Mouse (Mus musculus) MN1 (cell line): ENCODE results near the gene Cnih3.

ENCODE experiments used
- DNase-seq: peaks from one replicate; pipeline ENCODE4 v3.0.0-alpha.2; 2016; ENCODE audit warnings: low spot score

Gene Cnih3

GRCm38 (mm10) chr1:181453106-181453505 is 100.7 kb downstream of the Cnih3 start:
- no peak for DNase-seq

DNA sequence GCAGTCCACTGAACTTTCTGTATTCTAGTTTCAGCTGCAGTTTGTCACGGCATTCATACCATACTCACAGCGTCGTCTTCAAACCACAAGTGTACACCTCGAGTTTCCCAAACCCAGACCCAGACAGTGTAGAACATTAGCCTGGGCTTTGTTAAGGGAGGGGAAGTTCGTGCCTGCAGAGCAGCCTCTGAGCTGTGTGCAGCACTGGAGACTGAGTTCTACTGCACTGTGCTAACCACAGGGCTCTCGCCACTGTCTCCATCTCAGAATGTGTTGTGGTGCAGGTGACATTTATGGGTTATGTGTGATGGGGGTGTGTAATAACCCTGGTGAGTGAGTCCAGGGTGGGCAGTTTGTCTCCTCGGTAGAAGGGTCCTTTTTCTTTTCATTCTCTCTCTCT is 104.5 kb downstream of the Cnih3 start:
- DNase-seq: no peak

GRCm38 (mm10) chr1:181459431-181460105 is 107.1 kb downstream of the Cnih3 start:
- DNase-seq: no peak

GRCm38 (mm10) chr1:181460283-181460682 is 107.9 kb downstream of the Cnih3 start:
- DNase-seq: no peak

DNA sequence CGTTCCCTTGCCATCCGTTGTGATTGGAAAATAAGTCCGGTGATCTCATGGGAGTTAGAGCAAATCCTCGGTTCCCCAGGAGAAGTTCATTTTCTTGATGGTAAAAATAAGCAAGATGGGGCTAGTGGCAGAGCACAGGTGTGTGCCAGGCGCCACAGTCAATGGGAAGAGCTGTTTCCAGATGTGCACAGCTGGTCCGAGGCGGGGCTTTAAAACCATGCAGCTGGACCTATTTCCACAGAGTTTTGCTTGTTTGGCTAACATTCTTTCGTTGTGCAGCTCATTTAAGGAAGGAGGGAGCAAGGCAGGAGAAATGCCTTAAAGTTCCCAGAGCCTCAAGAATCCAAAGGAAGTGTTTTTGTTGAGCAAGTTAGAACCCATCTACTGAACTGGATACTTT is 109.1 kb downstream of the Cnih3 start:
- no peak for DNase-seq

DNA sequence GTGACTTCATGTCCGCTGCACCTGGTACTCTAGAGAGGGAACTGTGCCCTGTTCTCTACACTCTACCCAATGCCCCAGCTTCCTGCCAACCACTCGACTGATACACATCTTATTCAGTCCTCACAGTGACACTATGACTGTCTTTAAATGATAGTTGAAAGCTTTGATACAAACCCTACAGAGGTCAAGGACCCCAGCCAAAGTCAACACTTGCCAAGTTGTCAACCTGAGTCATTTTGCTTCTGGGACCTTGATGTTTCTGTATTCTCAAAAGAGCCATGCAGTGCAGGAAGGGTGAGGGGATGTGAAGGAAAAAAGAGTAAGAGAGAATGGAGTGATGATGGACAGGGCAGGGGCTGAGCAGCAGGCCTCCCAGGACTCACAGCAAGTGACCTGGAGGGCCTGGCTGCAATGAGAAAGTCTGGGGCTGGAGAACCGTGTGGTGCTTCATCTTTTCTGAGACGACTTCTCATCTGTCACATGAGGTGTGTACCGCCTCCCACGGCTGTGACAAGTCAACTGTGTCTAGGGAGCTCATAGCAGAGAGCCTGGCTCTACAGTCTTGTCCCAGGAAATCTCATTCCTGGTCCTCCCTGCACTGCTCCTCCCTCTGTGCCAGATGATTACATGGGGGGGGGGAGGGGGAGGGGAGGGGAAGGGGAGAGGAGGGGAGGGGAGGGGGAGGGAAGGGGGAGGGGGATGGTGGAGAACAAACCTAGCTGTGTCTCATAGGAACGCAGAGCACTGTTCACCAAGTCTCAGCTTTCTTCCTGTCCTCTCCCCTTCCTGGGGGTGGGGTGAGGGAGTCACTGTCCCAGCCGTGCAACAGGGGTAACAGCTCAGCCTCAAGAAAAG is 109.8 kb downstream of the Cnih3 start:
- DNase-seq: no peak

DNA sequence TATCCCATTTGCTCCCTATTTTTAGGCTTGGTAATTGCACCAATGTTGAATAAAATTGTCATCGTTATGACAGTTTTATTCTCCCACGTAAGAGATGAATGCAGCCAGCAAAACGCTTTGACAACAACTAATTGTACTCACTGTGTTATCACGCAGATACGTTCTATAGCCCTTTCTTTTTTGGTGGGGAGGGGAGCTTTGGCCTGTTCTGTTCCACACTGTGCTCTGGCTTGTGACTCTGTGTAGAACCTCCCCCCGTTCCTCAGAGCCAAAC is 110.4 kb downstream of the Cnih3 start:
- DNase-seq: no peak

DNA sequence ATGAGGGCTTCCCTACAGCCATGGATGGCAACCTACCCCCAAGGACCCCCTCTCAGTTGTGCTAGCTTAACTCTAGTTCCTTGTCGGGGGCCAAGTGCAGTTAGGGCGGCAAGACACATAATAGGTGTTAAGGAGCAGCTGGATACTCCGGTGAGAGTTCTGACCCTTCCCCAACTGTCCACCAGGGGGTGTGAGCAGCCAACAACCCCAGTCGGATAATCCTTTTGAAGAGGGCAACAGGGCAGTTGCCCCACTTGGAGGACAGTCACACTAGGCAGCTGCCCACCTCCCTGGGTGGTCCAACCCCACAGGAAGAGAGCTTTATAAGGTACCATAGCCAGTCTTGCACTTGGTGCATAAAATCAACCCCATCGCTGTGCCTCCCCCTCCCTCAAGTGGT is 112.6 kb downstream of the Cnih3 start:
- no peak for DNase-seq

DNA sequence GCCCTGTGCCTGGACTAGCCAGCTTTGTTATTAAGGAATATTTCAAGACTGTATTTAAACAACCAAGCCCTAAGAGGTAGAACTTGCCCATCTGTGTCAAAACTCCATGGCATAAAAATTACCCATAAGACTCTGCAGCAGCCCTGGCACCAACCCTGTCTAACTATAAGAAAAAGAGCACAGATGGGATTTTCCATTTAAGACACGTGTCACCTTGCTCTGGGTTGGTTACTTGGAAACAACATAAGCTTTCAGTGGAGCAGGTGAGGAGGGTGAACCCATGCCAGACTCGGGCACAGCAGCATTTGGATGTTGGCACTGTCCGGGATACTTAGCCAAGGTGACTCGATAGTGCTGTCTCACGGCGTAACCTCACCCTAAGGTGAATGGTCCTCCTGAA is 113.6 kb downstream of the Cnih3 start:
- no peak for DNase-seq

DNA sequence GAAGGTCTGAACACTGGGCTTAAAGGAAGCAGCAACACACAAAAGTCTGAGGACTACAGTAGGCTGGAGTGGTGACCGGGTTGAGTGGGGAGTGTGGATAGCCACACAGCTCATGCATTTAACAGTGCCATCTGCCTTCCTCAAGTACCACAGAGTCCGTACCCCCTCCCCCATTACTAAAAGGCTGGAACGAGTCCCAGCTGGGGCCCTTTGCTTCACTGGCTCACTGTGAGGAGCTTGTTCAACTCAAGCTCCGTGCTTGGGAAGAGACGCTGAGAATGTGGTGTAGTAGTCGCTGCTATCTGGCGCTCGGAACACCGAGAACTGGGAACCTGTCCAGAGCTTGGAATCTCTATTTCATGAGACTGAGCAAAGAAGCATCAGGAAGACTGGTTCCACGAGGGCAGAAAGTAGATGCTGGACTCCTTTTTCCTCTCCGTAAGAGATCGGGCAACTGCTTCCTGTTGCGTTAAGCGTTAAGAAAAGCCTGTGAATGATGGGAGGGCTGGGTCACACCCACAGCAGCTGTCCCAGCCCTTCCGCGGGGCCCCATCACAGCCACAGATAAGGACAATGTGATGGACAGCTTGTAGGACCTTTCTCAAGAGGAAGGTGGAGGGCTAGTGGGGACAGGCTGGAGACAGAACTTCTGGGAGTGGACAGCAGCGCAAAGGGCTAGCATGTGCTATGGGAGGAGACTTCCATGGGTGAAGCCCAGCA is 114.3 kb downstream of the Cnih3 start:
- no peak for DNase-seq

DNA sequence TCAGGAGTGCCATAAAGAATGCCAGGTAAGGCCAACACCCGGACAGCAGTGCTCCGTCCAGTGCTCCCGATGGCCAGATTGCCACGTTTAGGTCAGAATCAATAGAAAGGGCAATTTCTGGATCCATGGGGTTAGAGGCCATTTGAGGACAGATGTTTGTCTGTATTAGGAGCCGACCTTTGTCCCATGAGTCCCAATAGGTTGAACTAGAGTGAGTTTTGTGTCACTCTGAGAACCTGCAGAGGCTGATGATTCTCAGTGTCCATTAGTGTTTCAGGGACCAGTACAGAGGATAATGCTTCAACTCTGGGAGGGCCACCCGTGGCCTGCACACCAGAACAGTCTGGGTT is 114.9 kb downstream of the Cnih3 start:
- DNase-seq: no peak

- no peak for DNase-seq
Observed at GRCm38 (mm10) chr1:181469415-181469814, 117.0 kb downstream of the Cnih3 start.

DNA sequence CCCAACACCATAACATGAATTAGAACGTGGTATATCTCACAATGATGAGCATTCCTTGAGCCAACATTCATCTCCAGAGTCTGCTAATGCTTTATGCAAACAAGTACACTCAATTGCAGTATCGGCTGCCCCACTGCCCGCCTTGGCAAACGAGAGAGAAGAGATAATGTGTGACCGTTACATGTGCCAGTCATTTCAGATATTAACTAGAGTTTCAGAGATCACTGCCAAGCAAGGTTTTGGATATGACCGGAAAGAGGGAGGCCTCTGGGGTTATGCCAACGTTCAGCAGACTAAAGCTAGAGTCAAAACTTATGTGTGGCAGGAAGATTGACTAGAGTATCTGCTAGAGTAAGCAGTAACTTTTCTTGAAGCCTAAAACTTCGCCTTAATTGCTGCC is 123.7 kb downstream of the Cnih3 start:
- DNase-seq: no peak

DNA sequence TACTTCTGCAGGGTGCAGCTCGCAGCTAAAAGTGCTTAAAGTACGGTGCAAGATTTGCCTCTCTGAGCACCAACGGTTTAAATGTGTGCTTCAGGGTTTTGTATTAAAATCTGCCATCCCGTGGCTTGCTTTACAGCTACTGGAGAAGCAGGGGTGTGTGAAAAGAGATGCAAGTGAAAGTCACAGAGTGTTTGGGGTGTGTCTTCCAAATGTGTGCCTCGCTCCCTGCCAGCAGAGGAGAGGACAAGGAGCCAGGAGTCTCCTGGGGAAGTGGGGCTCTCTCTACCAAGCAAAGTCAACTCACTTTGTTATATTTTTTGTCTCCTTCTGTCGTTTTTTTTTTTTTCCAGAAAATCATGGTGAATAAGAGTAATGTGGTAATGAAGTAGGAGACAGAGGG is 124.1 kb downstream of the Cnih3 start:
- DNase-seq: no peak

DNA sequence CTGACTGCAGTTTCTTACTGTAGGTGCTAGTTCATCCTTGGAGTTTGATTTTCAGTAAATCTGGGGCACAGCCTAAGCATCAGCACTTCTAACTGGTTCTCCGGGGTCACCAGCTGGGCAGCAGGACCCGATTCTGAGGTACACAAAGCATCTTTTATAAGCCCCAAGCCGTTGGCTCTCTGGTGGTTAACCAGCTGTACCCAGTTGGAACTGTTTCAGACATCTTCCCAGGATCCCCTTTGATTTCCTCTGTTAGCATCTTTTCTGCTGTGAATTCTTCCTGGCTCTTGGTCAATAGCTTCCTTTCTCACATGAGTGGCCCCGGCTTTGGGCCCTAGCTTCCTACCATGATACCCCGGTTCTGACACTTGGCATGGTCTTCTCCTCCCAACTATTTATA is 132.3 kb downstream of the Cnih3 start:
- no peak for DNase-seq

- DNase-seq: no peak
Observed at GRCm38 (mm10) chr1:181503471-181503870, 151.0 kb downstream of the Cnih3 start.

DNA sequence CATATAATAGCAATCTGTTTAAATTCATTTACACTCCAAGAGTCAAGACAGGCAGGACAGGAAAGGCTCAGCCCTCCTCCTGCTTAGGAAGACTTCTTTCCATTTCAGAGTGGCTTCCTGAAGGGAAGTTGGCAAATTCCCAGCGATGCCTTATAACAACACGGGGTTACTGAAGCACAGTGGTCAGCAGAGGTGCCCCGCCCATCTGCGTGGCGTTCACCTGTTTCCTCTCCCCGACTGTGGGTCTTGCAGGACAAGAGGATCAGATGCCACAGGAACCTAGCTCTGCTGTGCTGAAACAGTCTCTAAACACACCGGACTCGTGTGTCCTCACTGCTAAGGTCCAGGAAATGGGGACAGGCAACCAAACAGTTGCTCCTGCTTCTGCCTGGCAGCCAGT is 152.9 kb downstream of the Cnih3 start:
- DNase-seq: no peak
